Mouse (Mus musculus) stomach, embryonic 15.5 days (tissue): ENCODE results near the gene Selenoo. TPM values are rescaled to one million over a fixed set of nuclear protein-coding genes. Genes with fewer than 3 reads are reported as not detected.

Experiments used
- ATAC-seq: fragments of 200-750 bp; cut with Nextera tagmentation; 2 replicates; pipeline ENCODE4 v1.8.0; 2017; ENCODE audit warnings: low read depth, moderate number of reproducible peaks, moderate TSS enrichment; ENCODE audit not compliant: insufficient read depth, low FRiP score
- H3K27ac ChIP-seq: fragments of 300-500 bp; sonication (generic); 2 replicates; pipeline ENCODE4 v1.5.1; 2015; ENCODE audit warnings: mild to moderate bottlenecking, inconsistent platforms
- H3K27me3 ChIP-seq: fragments of 300-500 bp; sonication (generic); replicated peaks from 2 replicates; pipeline ENCODE4 v1.6.1; 2015; ENCODE audit warnings: inconsistent platforms
- H3K36me3 ChIP-seq: fragments of 300-500 bp; sonication (generic); 2 replicates; pipeline ENCODE4 v1.6.1; 2015; ENCODE audit warnings: inconsistent platforms
- H3K4me1 ChIP-seq: fragments of 300-500 bp; sonication (generic); 2 replicates; pipeline ENCODE4 v1.6.1; 2015; ENCODE audit warnings: inconsistent platforms
- H3K4me2 ChIP-seq: fragments of 300-500 bp; sonication (generic); 2 replicates; pipeline ENCODE4 v1.6.1; 2015; ENCODE audit warnings: mild to moderate bottlenecking, inconsistent platforms
- H3K4me3 ChIP-seq: fragments of 300-500 bp; sonication (generic); replicated peaks from 2 replicates; pipeline ENCODE4 v1.5.1; 2015; ENCODE audit warnings: inconsistent platforms
- H3K9ac ChIP-seq: fragments of 300-500 bp; sonication (generic); 2 replicates; pipeline ENCODE4 v1.6.1; 2015; ENCODE audit warnings: inconsistent platforms
- H3K9me3 ChIP-seq: fragments of 300-500 bp; sonication (generic); 2 replicates; pipeline ENCODE4 v1.6.1; 2016; ENCODE audit warnings: inconsistent platforms
- WGBS: fragments of 180-500 bp; shearing (Covaris S2); methylation state at CpG from one replicate; pipeline ENCODE4 v1.1.7; 2015; 5-methylcytosine and 5-hydroxymethylcytosine counted together
- polyA plus RNA-seq: library from polyadenylated mRNA; unstranded; fragments of >200 nt; fragmentation: Nextera tagmentation; extraction: Ambion mirVana; gene quantifications from 2 replicates; pipeline ENCODE4 v1.2.1, GENCODE M21; 2015

Selenoo gene
- polyA plus RNA-seq, 1 experiment from 2014 or later, result 19.7 TPM

- H3K4me1 ChIP-seq, result peaks cover 32% of the 10 kb centered on the region
- ATAC-seq, result no peak
- peaks cover 72% of the 10 kb centered on the region for H3K27me3 ChIP-seq
- no peaks in the 10 kb centered on the region for H3K36me3 ChIP-seq
- H3K9ac ChIP-seq, result no peak overlapping the region
- WGBS, result 65% methylated on average over 24 of the region's 24 CpGs
- H3K27ac ChIP-seq, result no peak overlapping the region
- H3K9me3 ChIP-seq, result no peaks in the 10 kb centered on the region
- H3K4me2 ChIP-seq, result 0 out of 2 replicates have a peak overlapping the region, but pooled peaks have one; percentile 50
- H3K4me3 ChIP-seq, result no peak overlapping the region
Observed at GRCm38 (mm10) chr15:89145813-89146350, 57.0 kb downstream of the Selenoo start.

DNA sequence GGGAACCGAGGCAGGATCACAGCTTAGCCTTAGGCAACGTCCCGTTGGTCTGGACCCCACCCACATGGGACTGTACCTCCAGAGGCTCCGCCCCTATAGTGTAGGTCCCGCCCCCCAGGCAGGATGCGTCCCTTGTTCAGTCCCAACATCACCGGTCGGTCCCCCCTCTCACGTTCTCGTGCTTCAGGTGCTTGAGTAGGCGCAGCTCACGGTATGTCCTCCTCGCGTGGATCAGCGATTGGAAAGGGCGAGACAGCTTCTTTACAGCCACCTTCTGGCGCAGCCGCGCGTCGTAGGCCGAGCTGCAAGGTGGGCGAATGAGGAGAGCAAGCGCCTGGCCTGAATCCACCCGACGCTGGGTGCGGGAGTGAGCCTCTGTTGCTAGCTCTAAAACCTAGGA, 57.7 kb downstream of the Selenoo start:
- under 1% methylated on average over 27 of the region's 27 CpGs for WGBS
- ATAC-seq, result peak; percentile 41; the same call in 1 of the 2 replicates
- H3K36me3 ChIP-seq, result no peaks in the 10 kb centered on the region
- H3K9ac ChIP-seq, result no peak overlapping the region
- no peak overlapping the region for H3K27ac ChIP-seq
- peaks cover 29% of the 10 kb centered on the region for H3K4me1 ChIP-seq
- H3K4me3 ChIP-seq, result peak overlapping the region; percentile 29
- peaks cover 65% of the 10 kb centered on the region for H3K27me3 ChIP-seq
- peak overlapping the region; percentile 50 for H3K4me2 ChIP-seq
- no peaks in the 10 kb centered on the region for H3K9me3 ChIP-seq

- H3K9ac ChIP-seq, result no peak overlapping the region
- no peaks in the 10 kb centered on the region for H3K36me3 ChIP-seq
- no peak overlapping the region for H3K27ac ChIP-seq
- no peak for ATAC-seq
- peaks cover 29% of the 10 kb centered on the region for H3K4me1 ChIP-seq
- peak overlapping the region; percentile 50 for H3K4me2 ChIP-seq
- H3K9me3 ChIP-seq, result no peaks in the 10 kb centered on the region
- peaks cover 63% of the 10 kb centered on the region for H3K27me3 ChIP-seq
- peak overlapping the region; percentile 29 for H3K4me3 ChIP-seq
- 9% methylated on average over 15 of the region's 16 CpGs for WGBS
Observed at GRCm38 (mm10) chr15:89147024-89147423, 58.1 kb downstream of the Selenoo start.

- no peak overlapping the region for H3K4me2 ChIP-seq
- no peaks in the 10 kb centered on the region for H3K9me3 ChIP-seq
- H3K27me3 ChIP-seq, result peaks cover 59% of the 10 kb centered on the region
- no peak for ATAC-seq
- no peaks in the 10 kb centered on the region for H3K36me3 ChIP-seq
- H3K4me3 ChIP-seq, result no peak overlapping the region
- no peak overlapping the region for H3K9ac ChIP-seq
- 25% methylated on average over 10 of the region's 10 CpGs for WGBS
- no peak overlapping the region for H3K27ac ChIP-seq
- peaks cover 29% of the 10 kb centered on the region for H3K4me1 ChIP-seq
Observed at GRCm38 (mm10) chr15:89147456-89147855, 58.6 kb downstream of the Selenoo start.

- Histone ChIP-seq H3K4me1 (peaks cover 29% of the 10 kb centered on the region), H3K27me3 (peaks cover 55% of the 10 kb centered on the region), H3K9me3 (no peaks in the 10 kb centered on the region), H3K4me2 (peak overlapping the region; percentile 93; the same call in 1 of the 2 replicates), H3K27ac (no peak overlapping the region), H3K4me3 (no peak overlapping the region), H3K9ac (no peak overlapping the region), H3K36me3 (no peaks in the 10 kb centered on the region)
- ATAC-seq, result no peak
- WGBS, result 68% methylated on average over 4 of the region's 4 CpGs
Observed at GRCm38 (mm10) chr15:89147895-89148294, 59.0 kb downstream of the Selenoo start.

GRCm38 (mm10) chr15:89148496-89149270, 59.8 kb downstream of the Selenoo start:
- H3K4me1 ChIP-seq, result peaks cover 29% of the 10 kb centered on the region
- H3K27ac ChIP-seq, result no peak overlapping the region
- H3K36me3 ChIP-seq, result no peaks in the 10 kb centered on the region
- H3K9ac ChIP-seq, result peak overlapping the region; percentile 18; the same call in 1 of the 2 replicates
- 7% methylated on average over 25 of the region's 25 CpGs for WGBS
- peaks cover 55% of the 10 kb centered on the region for H3K27me3 ChIP-seq
- no peak for ATAC-seq
- H3K9me3 ChIP-seq, result no peaks in the 10 kb centered on the region
- H3K4me3 ChIP-seq, result peak overlapping the region; percentile 63
- H3K4me2 ChIP-seq, result peak overlapping the region; percentile 93

- Histone ChIP-seq H3K4me2 (peak within 1 kb of the TSS; percentile 93), H3K9ac (peak within 1 kb of the TSS; percentile 18; the same call in 1 of the 2 replicates), H3K27ac (no peak within 1 kb of the TSS), H3K36me3 (no peaks in the 10 kb centered on the region), H3K4me1 (peaks cover 29% of the 10 kb centered on the region), H3K27me3 (peaks cover 50% of the 10 kb centered on the region), H3K9me3 (no peaks in the 10 kb centered on the region), H3K4me3 (peak within 1 kb of the TSS; percentile 63)
- ATAC-seq, result peak; percentile 36; the same call in 1 of the 2 replicates
- 1% methylated on average over 59 of the region's 61 CpGs for WGBS
Observed at GRCm38 (mm10) chr15:89149271-89150040, 60.6 kb downstream of the Selenoo start, which contains the start of gene Mapk11. Gene Mapk11, minus strand, starts transcription at chr15:89149628.

Other genes starting within 250 kb of the Selenoo start
- gene Pim3, start 226.9 kb upstream of the Selenoo start, polyA plus RNA-seq, result 68.7 and 74.8 TPM in 2 replicates
- gene Ttll8, start 134.7 kb upstream of the Selenoo start, polyA plus RNA-seq, result not detected in 2 replicates
- gene Mlc1, start 110.1 kb upstream of the Selenoo start, polyA plus RNA-seq, result 0.09 TPM in 1 of 2 replicates, not detected in the other
- gene Mov10l1, start 106.2 kb upstream of the Selenoo start, polyA plus RNA-seq, result 0.08 TPM in 1 of 2 replicates, not detected in the other
- 0.55 and 0.64 TPM in 2 replicates for gene Panx2, start 29.4 kb upstream of the Selenoo start, polyA plus RNA-seq
- 57.1 and 60.0 TPM in 2 replicates for gene Trabd, start 14.0 kb upstream of the Selenoo start, polyA plus RNA-seq
- gene Tubgcp6, start 34.0 kb downstream of the Selenoo start, polyA plus RNA-seq, result 12.0 and 12.9 TPM in 2 replicates
- 20.9 and 23.3 TPM in 2 replicates for gene Hdac10, start 39.6 kb downstream of the Selenoo start, polyA plus RNA-seq
- 3.8 and 4.7 TPM in 2 replicates for gene Mapk12, start 51.6 kb downstream of the Selenoo start, polyA plus RNA-seq
- 5.9 and 6.4 TPM in 2 replicates for gene Mapk11, start 60.5 kb downstream of the Selenoo start, polyA plus RNA-seq
- gene Plxnb2, start 91.7 kb downstream of the Selenoo start, polyA plus RNA-seq, result 128 and 129 TPM in 2 replicates
- 12.5 and 14.9 TPM in 2 replicates for gene Dennd6b, start 107.4 kb downstream of the Selenoo start, polyA plus RNA-seq
- 25.4 and 28.5 TPM in 2 replicates for gene Ppp6r2, start 122.5 kb downstream of the Selenoo start, polyA plus RNA-seq
- gene Sbf1, start 226.2 kb downstream of the Selenoo start, polyA plus RNA-seq, result 45.3 and 45.9 TPM in 2 replicates
- gene Adm2, start 233.6 kb downstream of the Selenoo start, polyA plus RNA-seq, result 0.76 and 1.1 TPM in 2 replicates
- 0.53 and 0.71 TPM in 2 replicates for gene Miox, start 245.3 kb downstream of the Selenoo start, polyA plus RNA-seq